Mouse (Mus musculus): ENCODE measurements around the gene Clk2.
"Not testable (repeated sequence)": the region's sequence is repeated elsewhere in the genome, so short reads cannot be mapped to it uniquely, and the experiment has no call there.

Clk2 gene

GRCm38 (mm10) chr3:89159616-89160344 lies 4.8 kb upstream of the Clk2 start, which contains the start of gene Hcn3:
Gene Hcn3 (minus strand): TSS chr3:89160196.
- DNase-seq (ENCODE audit: extremely low spot score, low spot score), result peak; percentile 76

GRCm38 (mm10) chr3:89161207-89161606 lies 3.4 kb upstream of the Clk2 start:
- DNase-seq (ENCODE audit: extremely low spot score, low spot score), result not testable (repeated sequence)

GRCm38 (mm10) chr3:89161786-89162185 lies 2.8 kb upstream of the Clk2 start:
- DNase-seq (ENCODE audit: extremely low spot score, low spot score), result no peak

DNA sequence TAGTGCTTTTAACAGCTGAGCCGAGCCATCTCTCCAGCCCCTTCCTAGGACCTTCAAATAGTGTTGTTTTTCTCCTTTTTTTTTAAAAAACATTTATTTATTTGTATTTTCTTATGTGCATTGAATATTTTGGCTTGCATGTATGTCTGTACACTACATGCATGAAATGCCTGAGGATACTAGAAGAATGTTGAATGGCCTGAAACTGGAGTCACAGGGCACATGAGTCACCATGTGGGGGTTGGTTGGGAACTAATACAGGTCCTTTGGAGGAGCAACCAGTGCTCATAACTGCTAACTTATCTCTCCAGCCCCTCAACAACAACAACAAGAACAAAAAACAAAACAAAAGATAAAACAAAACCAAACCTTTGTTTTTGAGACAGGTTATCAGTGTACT lies 1.5 kb upstream of the Clk2 start:
- DNase-seq (ENCODE audit: extremely low spot score, low spot score), result no peak

DNA sequence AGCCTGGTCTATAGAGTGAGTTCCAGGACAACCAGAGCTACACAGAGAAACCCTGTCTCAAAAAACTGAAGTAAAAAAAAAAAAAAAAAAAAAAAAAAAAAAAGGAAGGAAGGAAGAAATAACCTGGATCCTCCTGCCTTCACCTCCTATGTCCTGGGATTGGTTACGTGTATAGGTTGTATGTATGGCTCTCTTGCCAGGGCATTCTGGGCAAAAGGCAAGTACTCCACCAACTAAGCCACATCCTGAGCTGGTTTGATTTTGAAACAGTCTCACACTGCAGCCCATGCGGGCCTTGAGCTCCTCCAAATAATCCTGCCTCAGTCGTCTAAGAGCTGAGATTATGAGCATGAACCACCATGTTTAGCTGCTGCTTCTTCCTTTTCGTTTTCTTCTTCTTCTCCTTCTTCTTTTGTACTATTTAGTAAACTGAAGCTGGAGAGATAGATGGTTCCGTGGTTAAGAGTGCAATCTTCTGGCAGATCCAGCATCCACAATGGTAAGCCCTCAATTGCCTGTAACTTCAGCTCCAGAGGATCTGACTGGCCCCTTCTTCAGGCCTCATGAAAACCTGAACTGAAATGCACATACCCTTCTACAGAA lies 851 bp upstream of the Clk2 start:
- DNase-seq (ENCODE audit: extremely low spot score, low spot score), result no peak

GRCm38 (mm10) chr3:89165268-89165870 lies 774 bp downstream of the Clk2 start:
- DNase-seq (ENCODE audit: extremely low spot score, low spot score), result no peak

DNA sequence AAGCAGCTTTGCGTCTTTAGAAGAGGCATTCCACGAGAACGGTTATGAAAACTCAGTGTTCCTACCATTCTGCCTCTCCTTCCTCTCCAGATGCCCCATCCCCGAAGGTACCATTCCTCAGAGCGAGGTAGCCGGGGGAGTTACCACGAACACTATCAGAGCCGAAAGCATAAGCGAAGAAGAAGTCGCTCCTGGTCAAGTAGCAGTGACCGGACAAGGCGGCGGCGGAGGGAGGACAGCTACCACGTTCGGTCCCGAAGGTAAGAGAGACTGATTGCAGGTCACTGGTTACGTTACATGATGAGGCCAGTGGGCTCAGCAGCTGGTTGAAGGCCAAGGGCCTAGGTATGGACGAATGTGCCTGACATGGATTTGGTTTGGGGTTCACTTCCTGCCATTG lies 2.4 kb downstream of the Clk2 start:
- DNase-seq (ENCODE audit: extremely low spot score, low spot score), result no peak

- DNase-seq (ENCODE audit: extremely low spot score, low spot score), result no peak
Observed at GRCm38 (mm10) chr3:89174844-89175243, 10.2 kb downstream of the Clk2 start.

DNA sequence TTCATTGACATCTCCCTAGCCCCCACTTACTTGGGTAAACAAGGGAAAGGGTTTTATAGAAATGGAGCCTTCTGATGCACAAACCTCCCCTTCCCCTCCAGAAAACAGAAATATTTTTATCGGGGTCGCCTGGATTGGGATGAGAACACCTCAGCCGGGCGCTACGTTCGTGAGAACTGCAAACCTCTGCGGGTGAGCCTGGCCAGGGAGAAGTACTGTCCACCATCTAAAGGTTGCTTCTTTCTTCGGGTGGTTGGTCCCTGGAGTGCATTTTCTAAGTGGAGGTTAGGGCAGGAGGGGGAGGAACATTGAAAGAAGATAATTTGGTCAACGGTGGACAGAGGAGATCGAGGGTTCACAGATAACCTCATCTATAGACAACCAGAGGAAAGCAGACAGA lies 10.9 kb downstream of the Clk2 start:
- DNase-seq (ENCODE audit: extremely low spot score, low spot score), result no peak

DNA sequence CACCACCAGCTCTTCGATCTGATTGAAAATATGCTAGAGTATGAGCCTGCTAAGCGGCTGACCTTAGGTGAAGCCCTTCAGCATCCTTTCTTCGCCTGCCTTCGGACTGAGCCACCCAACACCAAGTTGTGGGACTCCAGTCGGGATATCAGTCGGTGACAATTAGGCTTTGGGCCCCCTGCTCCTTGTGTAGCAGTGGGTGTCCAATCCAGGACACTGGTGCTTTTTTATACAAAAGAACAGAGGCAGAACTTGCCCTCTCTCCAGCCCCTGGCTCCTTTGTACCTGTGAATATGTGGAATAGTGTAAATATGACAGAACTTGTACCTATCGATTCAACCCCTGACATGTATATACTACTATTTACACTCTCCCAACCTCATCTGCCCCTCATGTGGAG lies 11.8 kb downstream of the Clk2 start:
- no peak for DNase-seq (ENCODE audit: extremely low spot score, low spot score)

- DNase-seq (ENCODE audit: extremely low spot score, low spot score), result peak; percentile 96
Observed at GRCm38 (mm10) chr3:89177242-89178106, 12.9 kb downstream of the Clk2 start, which contains the start of gene Scamp3. Gene Scamp3 (plus strand): TSS chr3:89177473.

- DNase-seq (ENCODE audit: extremely low spot score, low spot score), result no peak
Observed at GRCm38 (mm10) chr3:89178107-89178385, 13.5 kb downstream of the Clk2 start.

- no peak for DNase-seq (ENCODE audit: extremely low spot score, low spot score)
Observed at GRCm38 (mm10) chr3:89179056-89179455, 14.5 kb downstream of the Clk2 start.

GRCm38 (mm10) chr3:89181749-89182500 lies 17.3 kb downstream of the Clk2 start:
- DNase-seq (ENCODE audit: extremely low spot score, low spot score), result no peak

DNA sequence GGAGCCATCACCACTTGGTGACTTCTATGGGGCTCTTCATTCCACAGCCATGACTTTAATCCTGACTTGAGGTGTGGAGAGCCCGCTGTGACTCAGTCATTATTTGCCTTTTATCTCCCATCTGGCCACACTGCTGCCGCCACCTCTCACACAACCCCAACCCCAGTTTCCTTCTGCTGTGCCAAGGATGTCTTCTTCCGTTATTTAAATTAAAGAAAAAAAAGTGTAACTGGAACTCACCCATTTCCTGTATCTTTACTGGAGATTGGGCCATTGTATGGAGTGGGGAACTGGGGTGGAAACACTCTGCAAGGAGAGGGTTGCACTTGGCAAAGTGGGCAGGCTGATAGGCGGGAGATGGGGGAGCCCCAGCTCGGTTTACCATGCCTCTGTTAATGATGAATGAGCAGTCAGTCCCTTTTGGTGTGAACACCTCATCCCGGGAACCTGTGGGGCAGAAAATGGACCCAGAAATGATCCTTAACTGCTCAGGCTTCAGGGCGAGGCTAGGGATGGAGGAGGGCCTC lies 18.0 kb downstream of the Clk2 start:
- no peak for DNase-seq (ENCODE audit: extremely low spot score, low spot score)

DNA sequence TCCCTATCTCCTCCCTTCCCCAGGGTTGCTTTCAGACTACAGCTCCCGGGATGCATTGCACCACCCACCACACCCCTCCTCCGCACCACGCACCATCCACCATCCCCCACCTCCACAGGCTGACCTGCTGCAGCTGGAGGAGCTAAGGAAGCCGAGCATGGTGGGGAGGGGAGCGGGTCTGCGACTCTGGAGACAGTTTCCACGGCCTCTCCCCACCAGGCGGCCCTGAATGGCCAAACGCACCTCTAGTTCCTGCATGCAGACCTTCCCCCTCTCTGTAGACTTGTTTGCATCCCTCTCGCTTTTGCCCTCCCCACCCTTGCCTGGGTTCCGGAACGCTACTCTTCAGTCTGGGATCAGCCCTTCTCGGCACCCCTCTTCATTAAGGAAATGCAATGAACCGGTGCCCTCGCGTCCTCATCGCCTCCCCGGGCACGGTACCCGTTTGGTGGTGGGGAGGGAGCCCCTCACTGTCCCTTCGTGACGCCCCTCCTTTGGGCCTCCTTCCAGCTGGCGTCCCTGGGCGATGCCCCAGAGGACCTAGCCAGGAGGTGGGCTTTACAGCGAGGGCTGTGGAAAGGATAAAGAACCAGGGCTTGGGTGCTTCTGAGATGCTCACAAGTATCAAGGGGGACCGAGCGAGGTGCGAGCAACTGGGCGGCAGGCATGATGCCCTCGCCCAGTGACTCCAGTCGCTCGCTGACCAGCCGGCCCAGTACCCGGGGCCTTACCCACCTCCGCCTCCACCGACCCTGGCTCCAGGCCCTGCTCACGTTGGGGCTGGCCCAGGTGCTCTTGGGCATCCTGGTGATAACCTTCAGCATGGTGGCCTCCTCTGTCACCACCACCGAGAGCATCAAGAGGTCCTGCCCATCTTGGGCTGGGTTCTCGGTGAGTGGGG lies 18.7 kb downstream of the Clk2 start, which contains the start of gene Fam189b:
Gene Fam189b (plus strand): TSS at position 86 of the 901 bp plus-strand sequence.
- DNase-seq (ENCODE audit: extremely low spot score, low spot score), result peak; percentile 83

DNA sequence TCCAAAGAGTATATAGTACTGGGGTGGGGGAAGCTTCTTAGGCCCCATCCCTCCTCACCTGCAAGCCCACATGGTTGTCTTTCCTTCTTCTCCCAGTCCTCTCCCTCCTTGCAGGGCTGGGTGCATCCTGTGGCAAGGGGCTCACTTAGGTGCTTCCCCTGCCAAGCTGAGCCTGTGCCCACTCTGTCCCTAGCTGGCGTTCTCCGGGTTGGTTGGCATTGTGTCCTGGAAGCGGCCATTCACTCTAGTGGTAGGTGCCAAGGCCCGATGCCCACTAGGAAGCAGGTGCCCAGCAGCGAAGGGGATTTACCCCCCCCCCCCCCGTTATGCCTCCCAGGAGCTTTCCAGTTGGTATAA lies 19.3 kb downstream of the Clk2 start:
- DNase-seq (ENCODE audit: extremely low spot score, low spot score), result no peak

- no peak for DNase-seq (ENCODE audit: extremely low spot score, low spot score)
Observed at GRCm38 (mm10) chr3:89187197-89187596, 22.6 kb downstream of the Clk2 start.

DNA sequence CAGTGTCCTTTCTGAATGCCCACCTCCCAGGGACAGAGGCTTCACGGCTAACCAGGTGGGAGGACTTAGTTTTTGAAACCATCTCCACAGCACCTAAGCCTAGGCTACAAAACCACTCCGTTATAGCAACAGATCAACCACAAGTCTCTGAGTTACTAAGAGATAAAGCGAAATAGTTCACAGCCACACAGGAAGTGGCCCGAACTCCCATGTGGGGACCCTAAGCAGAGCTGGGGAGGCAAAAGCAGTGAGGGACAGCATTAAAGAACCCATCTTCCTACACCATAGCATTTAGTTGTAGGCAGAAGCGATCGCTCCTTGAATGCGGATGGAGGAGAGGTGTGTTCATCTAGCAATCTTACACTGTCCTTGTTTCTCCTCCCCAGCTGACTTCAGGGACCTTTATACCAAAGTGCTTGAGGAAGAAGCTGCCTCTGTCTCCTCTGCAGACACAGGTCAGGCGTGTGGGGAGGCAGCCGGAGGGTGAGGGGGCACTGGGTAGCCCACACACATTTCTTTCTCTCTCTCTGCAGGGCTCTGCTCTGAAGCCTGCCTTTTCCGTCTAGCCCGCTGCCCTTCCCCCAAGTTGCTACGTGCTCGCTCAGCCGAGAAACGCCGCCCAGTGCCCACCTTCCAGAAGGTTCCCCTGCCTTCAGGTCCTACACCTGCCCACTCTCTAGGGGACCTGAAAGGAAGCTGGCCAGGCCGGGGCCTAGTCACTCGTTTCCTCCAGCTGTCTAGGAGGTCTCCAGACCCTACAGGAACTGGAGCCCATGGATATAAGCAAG lies 23.3 kb downstream of the Clk2 start:
- no peak for DNase-seq (ENCODE audit: extremely low spot score, low spot score)

Data from neural tube, embryonic 10.5 days (tissue).